In genomic region chr16:97027701-97028100, GRCm38 (mm10) we compare ENCODE assay signal across 10 mouse cellular contexts.
DNase-seq lines count a peak whose midpoint lies in the region; ATAC-seq lines count a peak whose summit lies in the region.
"Had no signal": no experiment of that assay in that cellular context is flagged by ENCODE, and none has a peak within 500 bp of the region (broad histone marks: within the 10 kb centered on the region; RNA-seq: fewer than 3 reads in every experiment).

No protein-coding gene starts in this region.

- no peaks in the 10 kb centered on the region for H3K27me3 ChIP-seq in forebrain, embryonic 14.5 days (replicated peaks; ENCODE audit: control insufficient read depth, insufficient read depth, low read length)
- H3K27me3 ChIP-seq in forebrain, embryonic 15.5 days, result no peaks in the 10 kb centered on the region
- H3K27me3 ChIP-seq: limb, embryonic 13.5 days had no signal

- WGBS in forebrain, embryonic 14.5 days, result 30% methylated on average over 1 of the region's 1 CpGs
- 23% methylated on average over 1 of the region's 1 CpGs for WGBS in forebrain, embryonic 15.5 days

- no peak overlapping the region for H3K4me2 ChIP-seq in forebrain, embryonic 14.5 days (ENCODE audit: low read length)
- no peak overlapping the region for H3K4me2 ChIP-seq in forebrain, embryonic 15.5 days (replicated peaks)
- H3K4me2 ChIP-seq: limb, embryonic 13.5 days had no signal

- H3K4me1 ChIP-seq in forebrain, embryonic 14.5 days (ENCODE audit: control insufficient read depth, insufficient read depth, low read length), result no peaks in the 10 kb centered on the region; the same call in 1 of the 2 replicates
- peaks cover 23% of the 10 kb centered on the region for H3K4me1 ChIP-seq in forebrain, embryonic 15.5 days
- H3K4me1 ChIP-seq: limb, embryonic 13.5 days had no signal

- ATAC-seq in forebrain, embryonic 14.5 days, result no peak
- ATAC-seq in forebrain, embryonic 15.5 days (replicated peaks), result no peak

- no peak overlapping the region for H3K4me3 ChIP-seq in forebrain, embryonic 14.5 days (ENCODE audit: low read depth, low read length)
- no peak overlapping the region for H3K4me3 ChIP-seq in forebrain, embryonic 15.5 days
- H3K4me3 ChIP-seq: limb, embryonic 13.5 days had no signal

- H3K9ac ChIP-seq in forebrain, embryonic 14.5 days (ENCODE audit: low read length), result no peak overlapping the region
- H3K9ac ChIP-seq in forebrain, embryonic 15.5 days (replicated peaks), result no peak overlapping the region
- H3K9ac ChIP-seq: limb, embryonic 13.5 days had no signal

- peak overlapping the region; percentile 23; the same call in 1 of the 2 replicates for H3K27ac ChIP-seq in forebrain, embryonic 14.5 days (ENCODE audit: low read depth, low read length)
- no peak overlapping the region for H3K27ac ChIP-seq in forebrain, embryonic 15.5 days (replicated peaks)
- H3K27ac ChIP-seq: kidney, postnatal 0 days; limb, embryonic 13.5 days had no signal

- peak; percentile 47 for DNase-seq in forebrain, embryonic 14.5 days (ENCODE audit: low spot score)
- DNase-seq in layer of hippocampus, postnatal 10 days (ENCODE audit: low spot score in 2 of 2), result peak; percentile 33 to 59
- DNase-seq in layer of hippocampus, adult 8-10 months (ENCODE audit: low spot score in 2 of 2), result no peak
- DNase-seq in 3T3-L1 (ENCODE audit: low read depth, low spot score), result peak; percentile 18
- peak; percentile 30 for DNase-seq in NIH3T3 (ENCODE audit: low read depth)
- DNase-seq in thymus, postnatal 4 days, result no peak
- DNase-seq: layer of hippocampus, postnatal 36 days had no signal

- no peaks in the 10 kb centered on the region for H3K9me3 ChIP-seq in forebrain, embryonic 14.5 days (replicated peaks; ENCODE audit: control insufficient read depth, low read length)
- H3K9me3 ChIP-seq in forebrain, embryonic 15.5 days, result no peaks in the 10 kb centered on the region
- H3K9me3 ChIP-seq: limb, embryonic 13.5 days had no signal

- H3K36me3 ChIP-seq in forebrain, embryonic 14.5 days (ENCODE audit: control insufficient read depth, insufficient read depth, low read length), result no peaks in the 10 kb centered on the region
- no peaks in the 10 kb centered on the region for H3K36me3 ChIP-seq in forebrain, embryonic 15.5 days
- H3K36me3 ChIP-seq: limb, embryonic 13.5 days had no signal

Comparison
In these comparisons a context has a peak if more than half of its experiments do, and no peak if none do; other contexts are left out.
1. DNase-seq: peak in forebrain, embryonic 14.5 days (single experiment), layer of hippocampus, postnatal 10 days (2 of 2), 3T3-L1 (single experiment) and NIH3T3 (single experiment); none in layer of hippocampus, adult 8-10 months (0 of 2) and thymus, postnatal 4 days (single experiment).